Mouse (Mus musculus): ENCODE data around the gene Isg20. TPM values are rescaled to one million over a fixed set of nuclear protein-coding genes. Genes with fewer than 3 reads are reported as not detected.

Gene Isg20
- total RNA-seq (2021): 1 to 10 TPM in 1 of 2 experiments, under 1 TPM in 1; 0.69 to 3.2 TPM
- long read RNA-seq, experiment 1: 0 reads
- long read RNA-seq, experiment 2: 0 reads

DNA sequence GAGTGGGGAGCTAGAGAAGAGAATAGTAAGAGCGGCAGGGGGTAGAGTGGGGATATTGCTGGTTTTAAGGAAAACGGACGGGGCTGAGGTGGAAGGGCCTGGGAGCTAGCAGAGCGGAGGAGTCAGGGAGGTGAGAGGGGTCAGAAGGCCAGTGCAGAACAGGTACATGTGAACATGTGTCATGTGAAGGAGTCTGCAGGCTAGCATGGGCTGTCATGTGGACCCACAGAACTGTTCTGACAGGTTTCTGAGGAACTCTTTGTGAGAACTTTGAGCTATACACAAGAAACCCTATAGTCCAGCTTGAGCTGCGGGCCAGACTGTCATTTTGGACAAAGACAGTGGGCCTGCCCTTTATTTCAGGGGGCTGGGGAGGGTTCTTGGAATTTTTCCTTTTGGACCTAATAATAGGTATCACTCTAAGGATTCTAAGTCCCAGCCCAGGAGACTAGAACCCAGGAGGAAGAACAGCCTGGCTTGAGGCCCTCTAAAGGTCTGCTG is at the start of gene Isg20:
Gene Isg20, plus strand, starts transcription at position 451 of the 501 bp plus-strand sequence.
- no peak for DNase-seq

DNA sequence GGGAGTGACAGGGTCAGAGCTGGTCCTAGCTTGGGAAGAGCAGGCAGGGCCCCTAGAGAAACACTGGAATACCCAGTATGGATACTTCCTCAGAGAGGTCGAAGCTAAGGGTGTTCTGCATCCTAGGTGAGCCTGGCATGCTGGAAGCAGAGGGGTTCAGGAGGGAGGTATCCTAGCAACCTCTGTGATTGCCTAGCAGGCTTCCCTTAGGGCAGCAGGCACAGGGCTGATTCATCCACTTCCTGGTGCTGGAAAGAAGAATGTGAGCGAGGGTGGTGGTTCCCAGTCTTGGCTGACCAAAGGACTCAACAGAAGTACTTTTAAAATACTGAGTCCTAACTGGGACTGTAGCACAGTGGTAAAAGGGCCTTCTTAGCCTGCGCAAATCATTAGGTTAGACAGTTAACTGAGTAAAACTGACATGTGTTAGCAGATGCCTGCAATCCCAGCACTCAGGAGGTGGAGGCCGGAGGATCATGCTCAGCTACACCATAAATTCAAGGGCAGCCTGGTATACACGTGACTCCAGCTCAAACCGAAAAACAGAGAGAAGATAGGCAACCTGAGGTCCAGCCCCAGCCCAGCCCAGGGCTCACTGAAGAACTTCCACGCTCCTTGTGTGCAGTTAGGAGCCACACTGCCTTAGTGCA is 49.3 kb upstream of the Isg20 start:
- DNase-seq: no peak

DNA sequence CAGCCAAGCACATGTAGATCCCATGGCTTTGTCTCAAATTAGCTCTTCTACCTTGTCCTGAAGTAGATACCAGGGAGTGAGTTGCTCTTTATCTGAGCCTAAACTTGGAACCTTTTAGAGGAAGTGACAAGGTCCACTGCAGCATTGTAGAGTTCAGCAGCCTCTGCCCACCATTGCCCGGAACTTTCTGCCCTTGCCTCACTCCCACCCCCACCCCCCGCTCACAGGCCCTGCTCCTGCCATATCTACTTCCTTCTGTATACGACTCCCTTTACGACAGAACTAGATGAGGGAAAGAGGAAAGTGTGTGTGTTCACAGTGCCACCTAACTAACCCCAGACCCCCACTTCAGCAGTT is 48.8 kb upstream of the Isg20 start:
- no peak for DNase-seq

DNA sequence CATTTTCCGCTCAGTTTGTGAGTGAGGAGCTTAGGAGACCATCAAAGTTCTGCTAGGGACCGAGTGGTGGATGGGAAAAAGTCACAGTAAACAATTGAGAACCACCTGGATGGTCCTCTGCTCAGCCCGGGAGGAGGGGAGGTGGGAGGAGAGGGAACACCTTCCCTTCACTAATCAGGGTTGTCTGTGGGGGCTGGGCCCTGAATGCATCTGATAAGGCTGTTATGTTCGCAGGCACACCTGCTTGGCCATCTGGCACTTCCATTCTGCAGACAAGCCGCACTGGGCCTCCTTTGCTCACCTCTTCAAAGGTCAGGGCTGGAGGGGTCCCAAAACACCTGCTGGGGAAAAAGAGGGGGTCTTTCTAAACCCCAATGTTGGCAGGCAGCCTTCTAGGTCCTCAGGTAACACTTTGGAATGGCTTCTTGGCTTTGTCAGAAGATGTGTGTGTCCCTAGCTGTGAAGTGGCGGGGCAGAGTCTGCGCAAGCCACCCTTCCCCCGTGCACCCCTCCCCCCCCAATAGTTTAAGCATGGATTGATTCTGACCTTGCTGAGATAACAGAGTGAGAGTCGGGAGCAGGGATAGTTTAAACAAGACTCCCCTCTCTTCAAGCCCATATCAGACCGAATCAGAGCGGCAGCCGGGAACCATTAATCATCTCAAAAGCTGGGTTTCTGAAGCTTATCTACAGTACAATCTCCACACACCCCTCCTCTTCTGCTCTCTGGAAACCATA is 47.8 kb upstream of the Isg20 start:
- no peak for DNase-seq

DNA sequence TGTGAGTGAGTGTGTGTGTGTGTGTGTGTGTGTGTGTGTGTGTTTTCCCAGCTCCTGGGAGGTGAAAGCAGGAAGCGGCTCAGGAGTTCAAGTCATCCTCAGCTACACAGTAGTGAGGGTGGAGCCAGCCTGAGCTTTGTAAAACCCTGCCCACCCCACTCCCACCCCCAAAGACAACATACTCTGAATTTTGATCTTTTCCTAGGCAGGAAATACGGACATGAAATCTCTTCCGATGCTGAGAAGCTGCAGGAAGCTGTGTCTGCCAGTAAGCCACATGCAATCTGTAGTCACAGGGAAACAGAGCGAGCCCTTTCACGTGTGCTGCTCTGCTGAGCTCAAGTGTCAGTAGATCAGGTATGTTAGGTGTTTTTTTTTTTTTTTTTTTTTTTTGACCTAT is 44.5 kb upstream of the Isg20 start:
- no peak for DNase-seq

DNA sequence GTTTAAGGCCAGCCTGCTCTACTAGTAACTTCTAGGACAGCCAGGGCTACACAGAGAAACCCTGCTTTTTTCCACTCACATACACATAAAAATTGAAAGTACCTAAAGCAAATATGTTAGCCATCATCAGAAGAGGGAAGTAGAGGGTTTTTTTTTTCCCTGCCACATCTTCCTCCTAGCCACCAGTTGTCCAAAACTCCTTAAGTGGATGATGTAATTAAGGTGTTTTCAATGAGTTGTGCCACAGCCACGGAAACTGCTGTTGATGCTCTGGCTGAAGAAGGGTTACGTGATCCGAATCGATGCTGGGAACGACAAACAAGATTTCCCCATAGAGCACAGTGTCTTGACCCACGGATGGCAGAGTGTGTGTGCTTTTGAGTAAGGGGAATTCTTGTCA is 40.9 kb upstream of the Isg20 start:
- no peak for DNase-seq

DNA sequence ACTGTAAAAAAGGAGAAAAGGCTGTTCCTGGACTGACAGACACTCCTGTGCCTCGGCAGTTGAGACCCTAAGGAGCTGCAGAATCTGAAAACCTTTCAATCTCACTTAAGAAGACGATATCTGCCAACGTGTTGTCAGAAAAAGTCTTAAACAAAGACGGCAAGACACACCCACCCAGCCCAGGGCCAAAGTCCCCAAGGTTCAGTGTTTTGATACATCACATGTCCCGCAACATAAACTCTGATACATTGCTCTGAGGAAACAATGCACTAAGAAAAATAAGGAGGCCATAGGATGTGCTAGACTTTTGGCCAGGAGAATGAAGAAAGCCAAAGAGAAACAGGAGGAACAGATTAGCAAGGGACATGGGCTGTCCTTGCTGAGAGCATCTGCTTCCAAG is 40.4 kb upstream of the Isg20 start:
- no peak for DNase-seq

DNA sequence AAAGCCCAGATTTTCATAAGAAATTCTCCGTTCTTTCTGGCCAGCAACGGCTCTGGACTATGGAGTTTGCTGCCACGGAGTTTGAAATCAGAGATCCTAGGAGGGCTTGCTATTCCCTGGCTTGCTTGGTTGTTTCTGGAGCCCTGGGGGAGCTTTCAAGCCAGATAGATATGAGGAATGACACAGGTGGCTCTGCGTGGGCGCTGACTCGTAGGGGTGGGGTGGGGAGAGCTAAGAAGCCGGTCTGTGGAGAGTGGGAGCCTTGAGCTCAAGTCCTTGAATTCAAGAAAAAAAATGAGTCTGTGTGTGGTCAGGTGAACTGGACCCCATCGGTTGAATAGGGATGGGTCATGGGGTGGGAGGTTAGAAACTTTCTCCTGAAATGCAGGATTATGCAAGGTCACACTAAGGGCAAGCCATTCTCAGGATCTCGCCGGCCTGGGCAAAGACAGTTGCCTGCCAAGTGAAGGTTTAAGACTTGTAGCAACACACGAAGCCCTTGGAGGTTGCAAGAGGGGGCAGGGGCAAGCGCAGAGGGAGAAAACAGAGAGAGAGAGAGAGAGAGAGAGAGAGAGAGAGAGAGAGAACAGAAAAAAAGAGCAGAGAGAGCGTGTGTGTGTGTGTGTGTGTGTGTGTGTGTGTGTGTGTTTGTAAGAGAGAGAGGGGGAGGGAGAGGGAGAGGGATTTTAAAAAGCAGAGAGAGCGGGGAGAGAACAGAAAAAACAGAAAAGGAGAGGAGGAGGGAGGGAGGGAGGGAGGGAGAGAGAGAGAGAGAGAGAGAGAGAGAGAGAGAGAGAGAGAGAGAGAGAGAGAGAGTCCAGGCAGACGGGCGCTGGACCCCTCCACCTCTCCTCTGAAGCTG is 31.4 kb upstream of the Isg20 start:
- no peak for DNase-seq

DNA sequence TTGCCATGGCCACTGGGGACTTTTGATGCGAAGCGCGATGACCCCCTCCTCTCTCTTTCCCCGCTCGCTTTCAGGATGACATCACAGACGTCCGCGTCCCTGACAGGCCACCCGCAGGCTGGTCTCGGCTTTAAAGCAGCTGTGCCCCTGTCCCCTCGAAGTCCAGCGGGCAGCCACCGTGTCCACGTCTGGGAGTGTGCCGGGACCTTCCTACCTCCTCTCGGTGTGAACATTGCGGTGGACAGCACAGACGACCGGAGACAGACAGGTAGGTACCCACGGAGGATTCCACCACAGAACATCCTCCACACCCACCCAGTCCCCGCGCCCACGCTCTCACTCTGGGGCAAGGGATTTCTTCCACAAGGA is 30.8 kb upstream of the Isg20 start:
- DNase-seq: no peak

DNA sequence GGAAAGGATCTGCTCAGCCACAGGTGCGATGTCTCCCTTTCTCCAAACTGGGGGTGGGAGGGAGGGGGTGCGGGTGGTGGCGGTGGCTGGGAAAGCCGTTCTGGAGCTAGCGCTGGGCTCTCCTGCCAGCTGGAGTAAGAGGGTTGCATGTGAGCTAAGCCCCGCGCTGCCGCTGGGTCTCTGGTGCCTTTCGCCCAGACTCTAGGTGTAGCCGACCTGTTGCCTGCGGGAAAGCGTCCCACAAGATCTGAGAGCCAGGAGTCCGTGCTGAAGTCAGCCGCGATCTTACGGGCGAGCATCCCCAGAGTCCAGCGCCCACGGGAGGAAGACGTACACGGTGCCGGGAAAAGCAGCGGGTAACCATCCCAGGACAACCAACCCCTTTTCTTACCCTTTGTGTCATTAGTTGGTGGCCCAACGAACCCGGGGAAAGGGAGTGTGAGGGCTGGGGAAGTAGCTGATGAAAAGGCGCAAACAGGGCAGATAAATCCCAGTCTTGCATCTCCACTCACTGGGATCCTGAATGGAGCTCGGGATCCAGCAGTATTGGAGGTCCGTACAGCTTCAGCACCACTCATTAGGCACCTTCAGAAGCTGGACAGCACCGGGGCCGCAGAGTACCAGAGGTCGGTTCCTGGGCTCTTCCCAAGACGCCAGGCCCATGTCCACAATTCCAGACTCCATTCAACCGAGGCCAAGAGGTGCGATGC is 30.1 kb upstream of the Isg20 start:
- DNase-seq: no peak

DNA sequence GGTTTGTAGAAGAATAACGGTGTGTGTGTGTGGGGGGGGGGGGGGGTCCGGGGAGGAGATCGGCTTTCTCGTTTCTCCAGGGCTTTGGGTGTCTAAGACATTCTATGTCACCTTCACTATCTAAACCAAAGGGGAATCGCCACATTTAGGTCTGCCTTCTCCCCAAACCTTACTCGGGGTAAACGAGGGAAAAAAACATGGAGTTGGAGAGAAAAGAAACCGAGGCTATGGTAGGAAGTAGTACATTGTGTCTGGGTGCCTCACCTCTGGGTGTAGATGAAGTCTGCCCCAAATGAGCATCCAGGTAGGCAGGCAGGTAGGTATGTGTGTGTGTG is 29.5 kb upstream of the Isg20 start:
- no peak for DNase-seq

DNA sequence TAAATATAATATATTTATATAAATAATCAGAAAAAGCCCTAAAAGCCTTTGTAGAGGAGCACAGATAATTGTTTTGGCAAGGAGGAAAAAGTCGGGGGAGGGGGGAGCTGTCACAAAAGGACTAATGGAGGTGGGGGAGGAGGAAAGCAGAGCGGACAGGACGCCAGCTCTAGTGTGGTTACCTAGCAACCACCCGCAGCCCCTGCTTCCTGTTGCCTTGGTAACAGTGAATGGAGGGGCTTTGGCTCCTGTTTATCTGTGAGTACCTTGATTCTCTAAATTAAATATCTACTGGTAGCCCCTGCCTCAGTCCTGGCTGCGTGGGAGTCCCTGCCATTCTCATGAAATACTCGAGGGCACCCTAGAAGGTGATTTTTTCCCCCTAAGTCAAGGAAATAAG is 29.1 kb upstream of the Isg20 start:
- no peak for DNase-seq

DNA sequence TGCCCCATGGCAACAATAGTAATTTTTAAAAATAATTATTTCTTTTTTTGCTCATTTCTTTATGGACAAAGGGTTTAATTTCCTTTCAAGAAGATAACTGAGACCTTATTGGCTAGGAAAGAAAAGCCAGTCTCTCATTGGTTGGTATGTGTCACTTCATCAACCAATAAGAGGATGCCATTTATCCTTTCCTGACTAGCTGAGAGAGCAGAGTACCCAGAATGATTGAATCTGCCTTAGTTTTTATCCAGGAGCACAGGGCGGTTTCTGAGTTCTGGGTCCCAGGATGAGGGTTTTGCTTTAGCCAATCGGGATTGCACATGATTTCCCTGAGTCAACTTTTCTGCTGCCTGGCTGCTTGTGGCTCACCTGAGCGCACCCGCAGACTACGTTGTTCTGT is 27.8 kb upstream of the Isg20 start:
- DNase-seq: no peak

DNA sequence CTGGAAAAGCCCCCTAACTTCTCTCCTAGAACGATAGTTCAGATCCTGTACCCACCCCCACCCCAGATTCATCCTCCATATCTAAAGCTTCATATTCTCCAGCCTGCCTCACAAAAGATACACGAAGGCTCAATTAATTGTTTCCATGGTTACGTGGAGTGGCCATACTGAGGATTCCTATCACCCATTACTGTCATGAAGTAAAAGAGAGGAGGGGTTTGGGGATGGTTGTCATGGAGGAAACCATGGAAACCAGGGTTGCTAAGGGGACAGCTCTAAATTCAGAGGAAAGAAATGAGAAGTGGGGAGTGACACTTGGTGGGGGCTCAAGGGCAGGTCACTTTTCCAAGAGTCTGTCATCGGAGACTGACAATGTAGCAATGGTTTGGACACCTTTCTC is 26.7 kb upstream of the Isg20 start:
- no peak for DNase-seq

DNA sequence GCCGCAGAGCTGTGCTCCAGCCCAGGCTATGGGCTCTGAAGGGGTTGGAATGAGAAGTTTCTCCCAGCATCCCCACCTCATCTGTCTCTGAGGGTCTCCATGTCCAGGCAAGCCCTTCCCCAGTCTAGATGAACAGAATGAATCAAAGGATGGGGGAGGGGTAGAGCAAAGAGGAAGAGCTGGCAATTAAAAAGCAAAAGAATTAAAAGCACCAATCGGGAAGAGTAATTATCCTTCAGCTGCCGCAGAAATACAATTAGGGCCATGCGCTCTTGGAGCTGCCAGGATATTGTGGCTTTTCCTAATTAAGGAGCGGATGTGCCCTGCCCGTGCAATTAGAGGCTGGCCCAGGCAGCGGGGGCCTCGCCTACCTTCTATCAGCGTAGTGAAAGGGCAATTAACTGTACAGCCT is 25.8 kb upstream of the Isg20 start:
- no peak for DNase-seq

DNA sequence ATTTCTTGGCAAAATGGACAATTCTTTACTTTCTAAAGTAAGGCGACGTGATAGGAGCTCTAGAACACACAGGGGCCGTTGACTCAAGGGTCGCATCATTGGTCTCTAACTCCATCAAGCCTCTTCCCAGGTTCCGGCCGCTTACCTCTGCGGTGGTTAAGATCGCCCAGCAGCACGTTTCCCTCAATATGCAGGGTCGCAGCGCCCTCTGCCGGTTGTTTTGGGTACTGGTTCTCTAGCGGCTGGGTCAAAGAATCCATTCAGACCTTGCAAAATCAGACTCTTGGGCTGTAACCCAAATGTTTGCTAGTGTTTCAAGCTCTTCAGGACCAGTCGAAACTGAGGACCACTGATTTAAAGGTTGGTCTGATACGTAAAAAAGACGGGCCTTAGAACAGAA is 22.6 kb upstream of the Isg20 start:
- DNase-seq: peak; percentile 61

DNA sequence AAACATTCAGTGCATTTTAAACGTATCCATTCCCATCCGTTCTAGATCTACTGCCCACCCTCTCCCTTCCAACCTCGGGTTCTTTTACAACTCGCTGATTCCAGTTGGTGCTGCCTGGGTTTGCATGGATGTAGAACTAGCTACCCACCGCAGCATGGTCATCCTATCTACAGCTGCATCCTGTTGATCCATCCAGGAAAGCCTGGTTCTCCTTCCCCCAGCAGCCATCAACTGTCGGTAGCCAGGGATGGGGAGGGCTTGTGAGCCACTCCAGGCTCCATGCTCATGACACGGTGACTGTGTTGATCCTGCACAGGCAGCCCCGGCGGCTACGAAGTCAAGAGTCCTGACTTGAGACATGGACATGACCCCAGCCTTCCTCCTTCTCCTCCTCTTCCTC is 19.3 kb upstream of the Isg20 start:
- DNase-seq: no peak

DNA sequence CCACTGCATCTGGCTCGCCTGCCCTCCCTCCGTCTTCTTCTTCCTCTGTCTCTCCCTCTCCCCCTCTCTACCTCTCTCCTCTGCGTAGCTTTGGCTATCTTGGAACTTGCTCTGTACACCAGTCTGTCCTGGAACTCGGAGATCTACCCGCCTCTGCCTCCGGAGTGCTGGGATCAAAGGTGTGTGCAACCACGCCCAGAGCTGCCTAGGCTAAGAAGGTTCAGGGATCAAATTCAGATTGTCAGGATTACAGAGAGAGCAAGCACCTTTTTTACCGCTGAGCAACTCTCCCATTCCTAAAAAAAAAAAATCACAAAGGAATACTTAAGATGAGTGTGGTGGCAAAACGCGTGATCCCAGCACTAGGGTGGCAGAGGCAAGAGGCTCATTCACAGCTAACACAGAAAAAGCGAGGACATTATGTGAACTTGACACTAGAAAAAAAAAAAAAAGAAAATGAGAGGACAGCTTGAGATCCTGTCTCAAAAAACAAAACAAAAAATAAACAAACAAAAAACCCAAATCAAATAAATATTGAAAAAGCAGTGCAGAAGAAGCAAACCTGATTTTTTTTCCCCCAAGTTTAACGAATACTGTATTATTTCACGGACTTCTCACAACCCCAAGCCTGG is 18.1 kb upstream of the Isg20 start:
- no peak for DNase-seq

DNA sequence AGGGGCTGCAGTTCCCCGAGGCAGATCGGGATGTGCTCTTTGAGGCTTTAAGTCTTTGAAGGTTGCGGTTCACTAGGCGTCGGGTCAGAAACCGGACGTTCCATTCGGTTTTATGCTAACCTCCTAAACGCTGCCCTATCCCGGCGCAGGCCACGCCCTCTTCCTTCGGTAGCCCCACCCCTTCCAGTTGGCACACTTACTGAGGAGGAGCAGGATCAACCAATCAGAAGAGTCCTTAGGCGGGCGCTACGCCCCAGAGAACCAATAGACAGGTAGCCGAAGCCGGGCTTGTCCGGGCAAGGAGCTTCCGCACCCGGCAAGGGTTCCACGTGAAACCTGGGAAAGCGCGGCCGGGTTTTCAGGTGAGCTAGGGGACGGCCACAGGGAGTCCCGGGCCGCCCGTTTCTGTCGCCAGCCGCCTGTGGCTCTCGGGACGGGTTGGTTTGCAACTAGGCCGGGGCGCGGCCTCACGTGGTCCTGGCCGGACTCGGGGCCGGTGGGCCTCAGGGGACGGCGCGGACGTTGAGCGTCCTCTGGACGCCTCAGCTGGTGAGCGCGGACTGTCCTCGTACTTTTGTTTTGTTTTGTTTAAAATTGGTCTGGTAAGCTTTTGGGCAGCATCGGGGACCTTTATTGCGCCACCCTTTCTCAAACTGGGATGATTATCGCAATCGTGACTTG is 17.4 kb upstream of the Isg20 start, which contains the start of gene Aen:
Gene Aen, plus strand, starts transcription at position 202 of the 681 bp plus-strand sequence.
- peak; percentile 97 for DNase-seq

DNA sequence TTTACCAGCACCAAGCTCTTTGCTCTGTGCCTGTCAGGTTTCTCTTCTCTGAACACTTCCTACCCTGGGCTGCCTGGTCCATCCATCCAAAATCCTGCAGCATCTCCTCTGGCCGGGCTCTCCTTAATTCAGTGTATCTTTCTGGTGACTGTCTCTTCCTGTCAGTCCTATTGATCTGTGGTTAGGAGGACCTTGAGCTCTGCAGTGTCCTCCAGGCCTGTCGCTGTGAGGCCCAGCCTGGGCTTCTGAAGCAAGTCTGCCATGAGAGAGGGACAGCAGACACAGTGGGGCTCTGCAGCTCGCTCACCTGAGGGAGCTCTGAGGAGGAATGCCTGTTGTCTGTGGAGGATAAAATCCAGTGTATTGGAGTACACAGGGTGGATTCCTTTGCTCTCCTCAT is 15.7 kb upstream of the Isg20 start:
- no peak for DNase-seq

DNA sequence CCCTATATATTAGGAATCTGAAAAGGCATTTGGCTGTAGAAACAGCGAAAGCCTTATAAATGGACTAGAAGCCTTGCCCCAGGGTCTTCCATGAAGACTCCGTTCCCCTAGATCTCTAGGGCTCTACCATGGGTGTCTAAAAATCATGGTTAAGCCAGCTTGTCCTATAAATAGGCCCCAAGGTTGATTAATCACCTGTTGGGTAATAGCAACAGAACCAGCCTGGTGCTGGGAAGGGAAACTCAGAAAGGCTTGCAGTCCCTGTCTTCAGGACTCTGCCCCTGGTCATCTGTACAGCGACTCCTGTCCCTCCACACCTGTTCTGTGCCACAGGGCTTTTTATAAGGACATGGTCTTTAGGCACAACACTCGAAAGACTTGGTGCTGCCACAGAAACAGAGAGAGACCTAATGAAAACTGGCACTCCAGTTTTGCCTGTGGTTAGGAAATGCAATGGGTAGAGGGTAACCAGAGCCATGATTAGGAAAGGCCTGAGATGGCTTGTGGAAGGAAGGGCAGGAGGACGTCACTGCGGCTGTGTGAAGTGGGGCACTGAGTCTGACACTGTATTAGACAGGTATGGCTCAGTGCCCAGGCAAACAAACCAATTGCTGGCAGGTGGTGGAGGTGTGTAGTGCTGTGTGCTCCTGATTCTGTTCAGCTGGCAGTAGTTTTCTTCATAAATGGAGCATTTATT is 9.9 kb upstream of the Isg20 start:
- no peak for DNase-seq
